Mouse (Mus musculus): ENCODE results near the gene Ccnf. TPM values are rescaled to one million over a fixed set of nuclear protein-coding genes. Genes with fewer than 3 reads are reported as not detected.
A peak's percentile ranks its signal among the peaks of the same experiment; 100 is the strongest.

Ccnf gene
- polyA plus RNA-seq, 1 experiment: 38.1 TPM

DNA sequence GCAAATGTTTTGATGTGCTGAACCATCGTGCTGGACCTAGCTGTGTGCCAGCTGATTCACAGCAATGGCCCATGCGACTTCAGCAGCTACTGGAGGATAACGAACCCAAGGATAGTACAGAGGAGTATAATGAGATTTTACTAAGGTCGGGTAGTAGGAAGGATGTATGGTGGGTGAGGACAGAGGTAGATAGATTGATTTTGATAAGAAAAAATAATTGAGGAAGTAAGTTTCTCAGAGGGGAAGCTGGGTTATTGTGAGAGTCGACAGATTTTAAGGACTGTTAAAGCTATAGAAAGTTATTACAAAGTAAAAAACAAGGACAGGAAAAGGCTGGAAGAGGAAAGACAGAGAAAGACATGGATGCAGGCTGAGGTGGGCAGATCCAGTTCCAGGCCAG, 8.4 kb upstream of the Ccnf start:
- TF ChIP-seq MYOD1 (IDR thresholded peaks at IDR 0.05; ENCODE audit: control insufficient read depth, insufficient read length, low read depth) (no peak), CEBPB (IDR thresholded peaks at IDR 0.05; ENCODE audit: low read depth) (no peak), MAX (IDR thresholded peaks at IDR 0.05) (no peak), FOSL1 (IDR thresholded peaks at IDR 0.05; ENCODE audit: insufficient read depth, low read length, poor library complexity, severe bottlenecking) (no peak), MYOG (IDR thresholded peaks at IDR 0.05; ENCODE audit: control insufficient read depth, extremely low read depth, insufficient read length) (no peak)
- no peaks in the 10 kb centered on the region for H3K79me3 ChIP-seq (ENCODE audit: low read depth)
- no peak overlapping the region for H3ac ChIP-seq (ENCODE audit: control insufficient read depth, insufficient read length, low read depth)
- H3K4me3 ChIP-seq (ENCODE audit: insufficient read depth, poor library complexity, severe bottlenecking): no peak overlapping the region
- no peaks in the 10 kb centered on the region for H3K36me3 ChIP-seq (ENCODE audit: control insufficient read depth, insufficient read depth)
- no peaks in the 10 kb centered on the region for H3K27me3 ChIP-seq (ENCODE audit: control insufficient read depth, insufficient read depth, insufficient read length)
- no peaks in the 10 kb centered on the region for H3K79me2 ChIP-seq (ENCODE audit: control insufficient read depth, insufficient read depth)

GRCm38 (mm10) chr17:24258981-24259380, 7.7 kb upstream of the Ccnf start:
- no peak overlapping the region for H3ac ChIP-seq (ENCODE audit: control insufficient read depth, insufficient read length, low read depth)
- no peak for TF ChIP-seq CEBPB (IDR thresholded peaks at IDR 0.05; ENCODE audit: low read depth)
- H3K79me3 ChIP-seq (ENCODE audit: low read depth): no peaks in the 10 kb centered on the region

GRCm38 (mm10) chr17:24252329-24252728, 1.0 kb upstream of the Ccnf start:
- H3K27me3 ChIP-seq (ENCODE audit: control insufficient read depth, insufficient read depth, insufficient read length): no peaks in the 10 kb centered on the region
- no peak overlapping the region for H3ac ChIP-seq (ENCODE audit: control insufficient read depth, insufficient read length, low read depth)
- H3K4me3 ChIP-seq (ENCODE audit: insufficient read depth, poor library complexity, severe bottlenecking): no peak overlapping the region
- peaks cover 32% of the 10 kb centered on the region for H3K79me3 ChIP-seq (ENCODE audit: low read depth)
- H3K79me2 ChIP-seq (ENCODE audit: control insufficient read depth, insufficient read depth): peaks cover 38% of the 10 kb centered on the region
- H3K36me3 ChIP-seq (ENCODE audit: control insufficient read depth, insufficient read depth): peaks cover 20% of the 10 kb centered on the region
- TF ChIP-seq MYOD1 (IDR thresholded peaks at IDR 0.05; ENCODE audit: control insufficient read depth, insufficient read length, low read depth) (no peak), MAX (IDR thresholded peaks at IDR 0.05) (no peak), CEBPB (IDR thresholded peaks at IDR 0.05; ENCODE audit: low read depth) (no peak), CTCF (IDR thresholded peaks at IDR 0.05; ENCODE audit: control insufficient read depth, insufficient read depth, insufficient read length) (no peak), USF1 (IDR thresholded peaks at IDR 0.05; ENCODE audit: low read depth) (no peak), FOSL1 (IDR thresholded peaks at IDR 0.05; ENCODE audit: insufficient read depth, low read length, poor library complexity, severe bottlenecking) (no peak), MYOG (IDR thresholded peaks at IDR 0.05; ENCODE audit: control insufficient read depth, extremely low read depth, insufficient read length) (no peak)

More at GRCm38 (mm10) chr17:24258981-24259380, 7.7 kb upstream of the Ccnf start:
- Histone ChIP-seq H3K36me3 (ENCODE audit: control insufficient read depth, insufficient read depth) (no peaks in the 10 kb centered on the region), H3K4me3 (ENCODE audit: insufficient read depth, poor library complexity, severe bottlenecking) (no peak overlapping the region), H3K79me2 (ENCODE audit: control insufficient read depth, insufficient read depth) (no peaks in the 10 kb centered on the region), H3K27me3 (ENCODE audit: control insufficient read depth, insufficient read depth, insufficient read length) (no peaks in the 10 kb centered on the region)

DNA sequence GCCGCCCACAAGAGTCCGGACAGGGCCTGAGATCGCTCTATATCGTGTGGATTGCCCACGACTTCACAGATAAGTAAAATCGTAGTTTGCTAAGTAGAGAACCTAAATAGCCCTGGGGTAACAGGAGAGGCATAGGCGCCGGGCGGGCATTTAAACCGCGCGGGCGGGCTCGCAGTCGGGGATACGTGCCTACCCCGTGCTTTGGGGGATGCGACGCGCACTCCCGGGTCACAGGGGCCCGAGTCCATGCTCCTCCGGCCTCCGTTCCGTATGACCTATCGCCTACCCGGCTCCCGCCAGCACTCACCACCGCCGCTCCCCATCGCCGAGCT, 330 bp downstream of the Ccnf start:
- no peaks in the 10 kb centered on the region for H3K27me3 ChIP-seq (ENCODE audit: control insufficient read depth, insufficient read depth, insufficient read length)
- no peak for TF ChIP-seq USF1 (IDR thresholded peaks at IDR 0.05; ENCODE audit: low read depth)
- no peak for TF ChIP-seq MYOG (IDR thresholded peaks at IDR 0.05; ENCODE audit: control insufficient read depth, extremely low read depth, insufficient read length)
- TF ChIP-seq MYOD1 (IDR thresholded peaks at IDR 0.05; ENCODE audit: control insufficient read depth, insufficient read length, low read depth): no peak
- no peak for TF ChIP-seq FOSL1 (IDR thresholded peaks at IDR 0.05; ENCODE audit: insufficient read depth, low read length, poor library complexity, severe bottlenecking)
- TF ChIP-seq CTCF (IDR thresholded peaks at IDR 0.05; ENCODE audit: control insufficient read depth, insufficient read depth, insufficient read length): no peak
- no peak for TF ChIP-seq MAX (IDR thresholded peaks at IDR 0.05)
- TF ChIP-seq CEBPB (IDR thresholded peaks at IDR 0.05; ENCODE audit: low read depth): no peak
- H3K79me2 ChIP-seq (ENCODE audit: control insufficient read depth, insufficient read depth): peaks cover 51% of the 10 kb centered on the region
- H3K4me3 ChIP-seq (ENCODE audit: insufficient read depth, poor library complexity, severe bottlenecking): peak overlapping the region; percentile 83
- peaks cover 40% of the 10 kb centered on the region for H3K79me3 ChIP-seq (ENCODE audit: low read depth)
- peak overlapping the region; percentile 94 for H3ac ChIP-seq (ENCODE audit: control insufficient read depth, insufficient read length, low read depth)
- H3K36me3 ChIP-seq (ENCODE audit: control insufficient read depth, insufficient read depth): peaks cover 33% of the 10 kb centered on the region

- Histone ChIP-seq H3K79me2 (ENCODE audit: control insufficient read depth, insufficient read depth) (peaks cover 51% of the 10 kb centered on the region), H3K4me3 (ENCODE audit: insufficient read depth, poor library complexity, severe bottlenecking) (no peak overlapping the region), H3K36me3 (ENCODE audit: control insufficient read depth, insufficient read depth) (peaks cover 33% of the 10 kb centered on the region), H3ac (ENCODE audit: control insufficient read depth, insufficient read length, low read depth) (no peak overlapping the region), H3K79me3 (ENCODE audit: low read depth) (peaks cover 40% of the 10 kb centered on the region), H3K27me3 (ENCODE audit: control insufficient read depth, insufficient read depth, insufficient read length) (no peaks in the 10 kb centered on the region)
- TF ChIP-seq MYOD1 (IDR thresholded peaks at IDR 0.05; ENCODE audit: control insufficient read depth, insufficient read length, low read depth) (no peak), USF1 (IDR thresholded peaks at IDR 0.05; ENCODE audit: low read depth) (no peak), MYOG (IDR thresholded peaks at IDR 0.05; ENCODE audit: control insufficient read depth, extremely low read depth, insufficient read length) (no peak), FOSL1 (IDR thresholded peaks at IDR 0.05; ENCODE audit: insufficient read depth, low read length, poor library complexity, severe bottlenecking) (no peak), CEBPB (IDR thresholded peaks at IDR 0.05; ENCODE audit: low read depth) (no peak), CTCF (IDR thresholded peaks at IDR 0.05; ENCODE audit: control insufficient read depth, insufficient read depth, insufficient read length) (no peak), MAX (IDR thresholded peaks at IDR 0.05) (no peak)
Measured at GRCm38 (mm10) chr17:24248641-24249040, 2.6 kb downstream of the Ccnf start.

- no peak for TF ChIP-seq MYOG (IDR thresholded peaks at IDR 0.05; ENCODE audit: control insufficient read depth, extremely low read depth, insufficient read length)
- no peak for TF ChIP-seq CTCF (IDR thresholded peaks at IDR 0.05; ENCODE audit: control insufficient read depth, insufficient read depth, insufficient read length)
- TF ChIP-seq MAX (IDR thresholded peaks at IDR 0.05): no peak
- no peak for TF ChIP-seq CEBPB (IDR thresholded peaks at IDR 0.05; ENCODE audit: low read depth)
- no peak for TF ChIP-seq USF1 (IDR thresholded peaks at IDR 0.05; ENCODE audit: low read depth)
- peak; percentile 98 for TF ChIP-seq FOSL1 (IDR thresholded peaks at IDR 0.05; ENCODE audit: insufficient read depth, low read length, poor library complexity, severe bottlenecking)
- peak; percentile 2 for TF ChIP-seq MYOD1 (IDR thresholded peaks at IDR 0.05; ENCODE audit: control insufficient read depth, insufficient read length, low read depth)
- Histone ChIP-seq H3ac (ENCODE audit: control insufficient read depth, insufficient read length, low read depth) (no peak overlapping the region), H3K36me3 (ENCODE audit: control insufficient read depth, insufficient read depth) (peaks cover 68% of the 10 kb centered on the region), H3K4me3 (ENCODE audit: insufficient read depth, poor library complexity, severe bottlenecking) (no peak overlapping the region), H3K27me3 (ENCODE audit: control insufficient read depth, insufficient read depth, insufficient read length) (no peaks in the 10 kb centered on the region), H3K79me3 (ENCODE audit: low read depth) (peaks cover 35% of the 10 kb centered on the region), H3K79me2 (ENCODE audit: control insufficient read depth, insufficient read depth) (peaks cover 61% of the 10 kb centered on the region)
Measured at GRCm38 (mm10) chr17:24244061-24244460, 7.2 kb downstream of the Ccnf start.
